Mouse (Mus musculus) heart, postnatal 0 days (tissue): ENCODE measurements around the gene Minpp1. TPM values are rescaled to one million over a fixed set of nuclear protein-coding genes. Genes with fewer than 3 reads are reported as not detected.

Experiments used
- ATAC-seq: fragments of 200-750 bp; cut with Nextera tagmentation; 2 replicates; pipeline ENCODE4 v1.8.0; 2017; ENCODE audit warnings: low read depth, moderate number of reproducible peaks, moderate library complexity; ENCODE audit not compliant: insufficient read depth
- DNase-seq: peaks from one replicate; pipeline ENCODE4 v3.0.0-alpha.2; 2016; ENCODE audit warnings: low spot score
- H3K27ac ChIP-seq: fragments of 300-500 bp; sonication (generic); 2 replicates; pipeline ENCODE4 v1.5.1; 2014; ENCODE audit warnings: low read depth, mild to moderate bottlenecking
- H3K27me3 ChIP-seq: fragments of 300-500 bp; sonication (generic); 2 replicates; pipeline ENCODE4 v1.6.1; 2014; ENCODE audit warnings: low read length, mixed read lengths; ENCODE audit not compliant: control insufficient read depth, insufficient read depth
- H3K36me3 ChIP-seq: fragments of 300-500 bp; sonication (generic); replicated peaks from 2 replicates; pipeline ENCODE4 v1.6.1; 2014; ENCODE audit warnings: low read length, mixed read lengths; ENCODE audit not compliant: control insufficient read depth, insufficient read depth
- H3K4me1 ChIP-seq: fragments of 300-500 bp; sonication (generic); 2 replicates; pipeline ENCODE4 v1.6.1; 2014; ENCODE audit warnings: antibody characterized with exemption; ENCODE audit not compliant: control insufficient read depth, insufficient read depth
- H3K4me2 ChIP-seq: fragments of 300-500 bp; sonication (generic); 2 replicates; pipeline ENCODE4 v1.6.1; 2014; ENCODE audit warnings: low read depth, mild to moderate bottlenecking, low read length, moderate library complexity
- H3K4me3 ChIP-seq: fragments of 300-500 bp; sonication (generic); 2 replicates; pipeline ENCODE4 v1.5.1; 2014; ENCODE audit warnings: low read depth, low read length
- H3K9ac ChIP-seq: fragments of 300-500 bp; sonication (generic); replicated peaks from 2 replicates; pipeline ENCODE4 v1.6.1; 2014; ENCODE audit warnings: low read depth, low read length, mixed read lengths
- H3K9me3 ChIP-seq: fragments of 300-500 bp; sonication (generic); replicated peaks from 2 replicates; pipeline ENCODE4 v1.6.1; 2016; ENCODE audit warnings: low read length; ENCODE audit not compliant: control insufficient read depth
- CTCF ChIP-seq: IDR thresholded peaks from 2 replicates; pipeline ENCODE4 v1.5.1; 2016; ENCODE audit warnings: antibody characterized with exemption, control low read depth, low read depth
- EP300 ChIP-seq: IDR thresholded peaks from 2 replicates; pipeline ENCODE4 v1.6.1; 2016; ENCODE audit warnings: antibody characterized with exemption, low read depth
- WGBS: fragments of 180-500 bp; shearing (Covaris S2); extraction: QIAGEN DNeasy Blood & Tissue Kit; methylation state at CpG from one replicate; pipeline ENCODE4 v1.1.7; 2014; 5-methylcytosine and 5-hydroxymethylcytosine counted together
- polyA plus RNA-seq: library from polyadenylated mRNA; unstranded; fragments of >200 nt; fragmentation: Nextera tagmentation; extraction: Ambion mirVana; gene quantifications from 2 replicates; pipeline ENCODE4 v1.2.1, GENCODE M21; 2015
- total RNA-seq: library from RNA; depleted of rRNA; stranded (reverse); fragments of >200 nt; gene quantifications from 2 replicates; pipeline ENCODE4 v1.2.3, GENCODE M21; 2014; ENCODE audit warnings: low replicate concordance

Gene Minpp1
- total and polyA plus RNA-seq, 2 experiments from 2014 or later = 29.3 to 84.1 TPM

- Histone ChIP-seq H3K27me3 (no peaks in the 10 kb centered on the region), H3K9me3 (no peaks in the 10 kb centered on the region), H3K4me3 (no peak overlapping the region), H3K4me2 (no peak overlapping the region), H3K4me1 (0 out of 2 replicates have a peak, but pooled peaks cover 3% of the 10 kb centered on the region), H3K9ac (no peak overlapping the region), H3K27ac (no peak overlapping the region), H3K36me3 (peaks cover 31% of the 10 kb centered on the region)
- TF ChIP-seq CTCF (no peak), EP300 (no peak)
- DNase-seq (no peak), ATAC-seq (no peak)
- WGBS = 54% methylated on average over 3 of the region's 3 CpGs
Observed at GRCm38 (mm10) chr19:32510267-32510666, 24.7 kb downstream of the Minpp1 start.

DNA sequence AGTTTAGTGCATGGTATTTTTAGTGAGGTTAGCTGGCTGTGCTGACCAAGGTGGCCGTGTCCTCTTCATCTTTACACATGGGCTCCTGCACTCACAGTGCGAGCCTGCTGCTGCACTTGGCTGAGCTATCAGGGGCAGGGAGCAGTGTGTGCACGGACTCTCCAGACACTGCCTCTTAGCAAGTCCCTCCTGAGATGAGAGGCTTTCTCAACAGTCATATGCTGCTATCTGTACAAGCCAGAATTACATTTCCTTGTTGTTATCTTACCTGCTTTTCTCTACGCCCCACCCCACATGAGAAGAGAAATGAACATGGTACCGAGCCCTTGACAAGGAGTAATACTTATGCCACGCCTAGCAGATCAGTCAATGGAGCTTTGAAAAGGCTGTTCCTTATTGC lies 25.4 kb downstream of the Minpp1 start:
- 0 out of 2 replicates have a peak, but pooled peaks cover 3% of the 10 kb centered on the region for H3K4me1 ChIP-seq
- H3K27ac ChIP-seq = no peak overlapping the region
- no peaks in the 10 kb centered on the region for H3K9me3 ChIP-seq
- peaks cover 31% of the 10 kb centered on the region for H3K36me3 ChIP-seq
- H3K4me2 ChIP-seq = no peak overlapping the region
- no peaks in the 10 kb centered on the region for H3K27me3 ChIP-seq
- H3K9ac ChIP-seq = no peak overlapping the region
- ATAC-seq (no peak), DNase-seq (no peak)
- TF ChIP-seq EP300 = no peak
- no peak for TF ChIP-seq CTCF
- WGBS = 64% methylated on average over 6 of the region's 6 CpGs
- no peak overlapping the region for H3K4me3 ChIP-seq

- DNase-seq (no peak), ATAC-seq (no peak)
- Histone ChIP-seq H3K36me3 (peaks cover 25% of the 10 kb centered on the region), H3K9me3 (no peaks in the 10 kb centered on the region), H3K9ac (no peak overlapping the region), H3K27me3 (no peaks in the 10 kb centered on the region), H3K4me3 (no peak overlapping the region), H3K4me2 (no peak overlapping the region), H3K27ac (no peak overlapping the region), H3K4me1 (0 out of 2 replicates have a peak, but pooled peaks cover 3% of the 10 kb centered on the region)
- WGBS = 37% methylated on average over 1 of the region's 1 CpGs
- no peak for TF ChIP-seq EP300
- no peak for TF ChIP-seq CTCF
Observed at GRCm38 (mm10) chr19:32512518-32512917, 26.9 kb downstream of the Minpp1 start.

- Histone ChIP-seq H3K4me1 (no peaks in the 10 kb centered on the region), H3K4me3 (no peak overlapping the region), H3K27ac (no peak overlapping the region), H3K4me2 (no peak overlapping the region), H3K27me3 (no peaks in the 10 kb centered on the region), H3K9ac (no peak overlapping the region), H3K36me3 (peaks cover 21% of the 10 kb centered on the region), H3K9me3 (no peaks in the 10 kb centered on the region; the same call in 1 of the 2 replicates)
- ATAC-seq = no peak
- WGBS = 94% methylated on average over 9 of the region's 9 CpGs
- no peak for TF ChIP-seq CTCF
- TF ChIP-seq EP300 = no peak
- DNase-seq = no peak
Observed at GRCm38 (mm10) chr19:32516575-32516974, 31.0 kb downstream of the Minpp1 start.

DNA sequence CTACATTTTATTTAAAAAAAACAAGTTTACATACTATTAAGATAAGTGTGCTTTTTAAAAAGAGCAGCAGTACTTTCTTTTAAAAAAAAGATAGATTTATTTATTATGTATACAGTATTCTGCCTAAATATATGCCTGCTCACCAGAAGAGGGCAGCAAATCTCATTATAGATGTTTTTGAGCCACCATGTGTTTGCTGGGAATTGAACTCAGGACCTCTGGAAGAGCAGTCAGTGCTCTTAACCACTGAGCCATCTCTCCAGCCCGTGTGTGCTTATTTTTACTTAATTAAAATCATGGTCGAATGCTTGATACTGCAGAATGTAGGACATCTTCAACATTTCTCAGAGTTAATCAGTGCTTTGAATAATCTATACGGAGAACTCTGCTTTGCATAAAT lies 35.9 kb downstream of the Minpp1 start:
- ATAC-seq = no peak
- no peak overlapping the region for H3K27ac ChIP-seq
- DNase-seq = no peak
- no peak overlapping the region for H3K9ac ChIP-seq
- H3K9me3 ChIP-seq = no peaks in the 10 kb centered on the region; the same call in 1 of the 2 replicates
- H3K36me3 ChIP-seq = no peaks in the 10 kb centered on the region; the same call in 1 of the 2 replicates
- H3K4me3 ChIP-seq = no peak overlapping the region
- H3K4me1 ChIP-seq = peaks cover 5% of the 10 kb centered on the region
- TF ChIP-seq CTCF (no peak), EP300 (no peak)
- 84% methylated on average over 3 of the region's 3 CpGs for WGBS
- no peaks in the 10 kb centered on the region for H3K27me3 ChIP-seq
- no peak overlapping the region for H3K4me2 ChIP-seq

- Histone ChIP-seq H3K4me1 (peaks cover 5% of the 10 kb centered on the region), H3K27me3 (no peaks in the 10 kb centered on the region), H3K36me3 (no peaks in the 10 kb centered on the region), H3K4me2 (no peak overlapping the region), H3K4me3 (no peak overlapping the region), H3K9me3 (no peaks in the 10 kb centered on the region; the same call in 1 of the 2 replicates), H3K9ac (no peak overlapping the region), H3K27ac (no peak overlapping the region)
- 98% methylated on average over 5 of the region's 5 CpGs for WGBS
- TF ChIP-seq CTCF = no peak
- TF ChIP-seq EP300 = no peak
- DNase-seq (no peak), ATAC-seq (no peak)
Observed at GRCm38 (mm10) chr19:32522247-32522646, 36.7 kb downstream of the Minpp1 start.
